Comparison of ENCODE assay signal across 8 mouse cellular contexts in genomic region chr12:110460418-110461300, GRCm38 (mm10). TPM values are rescaled to one million over a fixed set of nuclear protein-coding genes. Genes with fewer than 3 reads are reported as not detected.
DNase-seq lines count a peak whose midpoint lies in the region; ATAC-seq lines count a peak whose summit lies in the region.

No protein-coding gene starts in this region.

- H3K4me3 ChIP-seq in intestine, embryonic 16.5 days (ENCODE audit: low read length) = no peak overlapping the region
- no peak overlapping the region for H3K4me3 ChIP-seq in midbrain, embryonic 11.5 days (ENCODE audit: low read depth, low read length)

- no peaks in the 10 kb centered on the region for H3K9me3 ChIP-seq in intestine, embryonic 16.5 days (ENCODE audit: control insufficient read depth, low read length)
- no peaks in the 10 kb centered on the region for H3K9me3 ChIP-seq in midbrain, embryonic 11.5 days (ENCODE audit: control insufficient read depth, low read length)

- DNase-seq in left cerebral cortex, postnatal 4 days = peak; percentile 74
- DNase-seq in left cerebral cortex, adult 9 months (ENCODE audit: low spot score in 2 of 2) = no peak
- peak; percentile 74 for DNase-seq in cerebellum, adult 8-10 months
- DNase-seq in heart, postnatal 14 days = peak; percentile 64 to 77
- peak; percentile 69 for DNase-seq in lung, postnatal 10 days
- no peak for DNase-seq in retina, embryonic 14.5 days (ENCODE audit: low spot score)
- DNase-seq in midbrain, embryonic 11.5 days (ENCODE audit: low spot score, missing footprints) = no peak

- no peaks in the 10 kb centered on the region for H3K4me1 ChIP-seq in intestine, embryonic 16.5 days (ENCODE audit: control insufficient read depth, insufficient read depth, low read length)
- no peaks in the 10 kb centered on the region for H3K4me1 ChIP-seq in midbrain, embryonic 11.5 days (ENCODE audit: control insufficient read depth, insufficient read depth, low read length)

- no peak overlapping the region for H3K9ac ChIP-seq in intestine, embryonic 16.5 days (ENCODE audit: low read depth, low read length)
- H3K9ac ChIP-seq in midbrain, embryonic 11.5 days (ENCODE audit: low read length) = no peak overlapping the region

- WGBS in intestine, embryonic 16.5 days = 80% methylated on average over 18 of the region's 18 CpGs
- 83% methylated on average over 18 of the region's 18 CpGs for WGBS in midbrain, embryonic 11.5 days

- intact Hi-C loops in left cerebral cortex, postnatal 4 days (cut with DNase I) = no loop called here
- intact Hi-C loops in heart, postnatal 14 days (cut with DNase I) = no loop called here

- no peak overlapping the region for H3K27ac ChIP-seq in intestine, embryonic 16.5 days (ENCODE audit: low read length)
- no peak overlapping the region for H3K27ac ChIP-seq in midbrain, embryonic 11.5 days (ENCODE audit: low read depth, low read length)

- no peak for ATAC-seq in intestine, embryonic 16.5 days
- ATAC-seq in midbrain, embryonic 11.5 days (ENCODE audit: low FRiP score) = no peak

- H3K36me3 ChIP-seq in intestine, embryonic 16.5 days (ENCODE audit: control insufficient read depth, insufficient read depth, low read length) = no peaks in the 10 kb centered on the region
- no peaks in the 10 kb centered on the region for H3K36me3 ChIP-seq in midbrain, embryonic 11.5 days (ENCODE audit: control insufficient read depth, insufficient read depth, low read length)

- no peaks in the 10 kb centered on the region for H3K27me3 ChIP-seq in intestine, embryonic 16.5 days (replicated peaks; ENCODE audit: control insufficient read depth, insufficient read depth, low read length)
- no peaks in the 10 kb centered on the region for H3K27me3 ChIP-seq in midbrain, embryonic 11.5 days (ENCODE audit: control insufficient read depth, insufficient read depth, low read length)

- no peak overlapping the region for H3K4me2 ChIP-seq in intestine, embryonic 16.5 days (ENCODE audit: low read depth, low read length)
- no peak overlapping the region for H3K4me2 ChIP-seq in midbrain, embryonic 11.5 days

RNA-seq across cellular contexts. Expression of gene Ppp2r5c, which starts 13.7 kb away (rescaled TPM):
- total RNA-seq in left cerebral cortex, postnatal 4 days (2021) = 100 to 1,000 TPM; 201 to 210 TPM
- total RNA-seq in heart, postnatal 14 days (2021) = 100 to 1,000 TPM; 102 to 103 TPM
- polyA plus RNA-seq in intestine, embryonic 16.5 days (2015; fragmentation: Nextera tagmentation; extraction: Ambion mirVana) = 129 and 133 TPM in 2 replicates
- polyA plus RNA-seq in midbrain, embryonic 11.5 days (2014; fragmentation: Nextera tagmentation; extraction: Ambion mirVana) = 175 and 183 TPM in 2 replicates

Comparison
In these comparisons a context has a peak if more than half of its experiments do, and no peak if none do; other contexts are left out.
1. DNase-seq: peak in left cerebral cortex, postnatal 4 days (single experiment), cerebellum, adult 8-10 months (single experiment), heart, postnatal 14 days (2 of 2) and lung, postnatal 10 days (single experiment); none in left cerebral cortex, adult 9 months (0 of 2), retina, embryonic 14.5 days (single experiment) and midbrain, embryonic 11.5 days (single experiment).